ENCODE assay signal across 8 mouse cellular contexts in the genomic region with DNA sequence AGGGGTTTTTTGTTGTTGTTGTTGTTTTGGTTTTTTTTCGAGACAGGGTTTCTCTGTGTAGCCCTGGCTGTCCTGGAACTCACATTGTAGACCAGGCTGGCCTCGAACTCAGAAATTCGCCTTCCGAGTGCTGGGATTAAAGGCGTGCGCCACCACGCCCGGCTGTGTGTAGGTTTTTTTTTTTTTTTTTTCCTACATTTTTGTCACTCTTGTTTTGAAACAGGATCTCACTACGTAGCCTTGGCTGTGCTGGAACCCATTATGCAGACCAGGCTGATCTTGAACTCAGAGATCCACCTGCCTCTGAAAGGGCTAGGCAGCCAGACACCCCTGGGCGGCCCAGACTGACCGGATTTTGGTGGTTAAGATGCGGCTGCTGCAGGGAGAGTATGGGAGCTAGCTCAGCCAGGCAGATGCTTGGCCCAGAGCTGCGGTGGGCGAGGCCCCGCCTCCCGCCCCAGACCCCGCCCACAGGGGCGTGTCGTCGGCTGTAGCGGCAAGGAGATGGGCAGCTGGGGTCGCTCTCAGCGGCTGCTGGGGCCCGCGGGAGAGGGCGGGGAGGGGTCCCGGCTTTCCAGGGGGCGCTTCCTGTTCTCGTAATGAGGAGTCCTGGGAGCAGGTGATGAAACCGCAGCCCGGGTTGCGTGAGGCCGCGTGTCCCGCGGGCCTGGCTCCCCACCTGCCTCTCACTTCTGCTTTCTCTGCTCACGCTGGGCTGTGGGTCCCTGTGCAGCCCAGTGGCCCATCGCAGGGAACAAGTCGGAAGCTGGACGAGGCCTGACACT. TPM values are rescaled to one million over a fixed set of nuclear protein-coding genes. Genes with fewer than 3 reads are reported as not detected.
DNase-seq lines count a peak whose midpoint lies in the region; ATAC-seq and TF ChIP-seq lines count a peak whose summit lies in the region.

No protein-coding gene starts in this region.

- H3K27me3 ChIP-seq in intestine, postnatal 0 days (replicated peaks; ENCODE audit: control insufficient read depth, insufficient read depth, low read length), result no peaks in the 10 kb centered on the region
- H3K27me3 ChIP-seq in liver, adult 2 months (ENCODE audit: control insufficient read depth, insufficient read depth, low read length), result no peaks in the 10 kb centered on the region
- H3K27me3 ChIP-seq in myocyte (ENCODE audit: control insufficient read depth, insufficient read depth, insufficient read length), result peaks cover 26% of the 10 kb centered on the region

- peak; percentile 28 to 63 for DNase-seq in urinary bladder, adult 18-20 months (ENCODE audit: low spot score in 2 of 2)
- DNase-seq in urinary bladder, adult 2 months (ENCODE audit: low spot score), result no peak
- DNase-seq in embryo, embryonic 9.5 days (ENCODE audit: extremely low spot score), result peak; percentile 89
- DNase-seq in liver, adult 2 months (ENCODE audit: extremely low read depth, low read depth, low spot score), result no peak
- peak; percentile 79 to 85 for DNase-seq in spleen, postnatal 4 days (ENCODE audit: low spot score in 2 of 2)

- peak overlapping the region; percentile 55 for H3K4me3 ChIP-seq in intestine, postnatal 0 days (ENCODE audit: low read depth, low read length)
- peak overlapping the region; percentile 43 for H3K4me3 ChIP-seq in liver, adult 2 months (ENCODE audit: insufficient read depth, low read depth, low read length)
- H3K4me3 ChIP-seq in myocyte, result peak overlapping the region; percentile 28

- no peak overlapping the region for H3K27ac ChIP-seq in intestine, postnatal 0 days (ENCODE audit: low read depth, low read length)
- H3K27ac ChIP-seq in liver, adult 2 months (replicated peaks; ENCODE audit: insufficient read depth, low read depth, low read length), result no peak overlapping the region

- TF ChIP-seq CTCF in intestine, postnatal 0 days (IDR thresholded peaks at IDR 0.05; ENCODE audit: low read depth), result no peak
- no peak for TF ChIP-seq CTCF in liver, adult 2 months (IDR thresholded peaks at IDR 0.05; ENCODE audit: low read depth, low read length)

- peak overlapping the region; percentile 40; the same call in 1 of the 2 replicates for H3K9ac ChIP-seq in intestine, postnatal 0 days (ENCODE audit: low read depth, low read length)
- H3K9ac ChIP-seq in liver, adult 2 months (ENCODE audit: low read depth, low read length), result peak overlapping the region; percentile 35

- no peak for TF ChIP-seq POLR2A in liver, adult 2 months (IDR thresholded peaks at IDR 0.05; ENCODE audit: extremely low read depth, insufficient read depth, low read length)
- TF ChIP-seq POLR2A in myocyte (IDR thresholded peaks at IDR 0.05; ENCODE audit: insufficient read length, low read depth), result peak; percentile 24

- H3ac ChIP-seq in myocyte (ENCODE audit: control insufficient read depth, insufficient read length), result no peak overlapping the region

- 8% methylated on average over 40 of the region's 40 CpGs for WGBS in intestine, postnatal 0 days
- 15% methylated on average over 40 of the region's 40 CpGs for WGBS in liver, adult 2 months

- no peaks in the 10 kb centered on the region for H3K9me3 ChIP-seq in intestine, postnatal 0 days (ENCODE audit: control insufficient read depth)

- no peaks in the 10 kb centered on the region for H3K79me2 ChIP-seq in liver, adult 2 months (ENCODE audit: control insufficient read depth, insufficient read depth, low read length)
- no peaks in the 10 kb centered on the region for H3K79me2 ChIP-seq in myocyte (ENCODE audit: control insufficient read depth, insufficient read depth)

- 0 out of 2 replicates have a peak, but pooled peaks cover 3% of the 10 kb centered on the region for H3K4me1 ChIP-seq in intestine, postnatal 0 days (replicated peaks; ENCODE audit: control insufficient read depth, insufficient read depth, low read length)
- no peaks in the 10 kb centered on the region for H3K4me1 ChIP-seq in liver, adult 2 months (ENCODE audit: control insufficient read depth, insufficient read depth, low read length)

- peak; percentile 88 for ATAC-seq in granulocyte monocyte progenitor cell, adult 5-6 weeks (replicated peaks; ENCODE audit: poor library complexity, severe bottlenecking)
- peak; percentile 72 for ATAC-seq in intestine, postnatal 0 days

- H3K4me2 ChIP-seq in intestine, postnatal 0 days (replicated peaks; ENCODE audit: low read depth), result peak overlapping the region; percentile 94
- peak overlapping the region; percentile 82 for H3K4me2 ChIP-seq in myocyte (ENCODE audit: low read depth)

- no peaks in the 10 kb centered on the region for H3K36me3 ChIP-seq in intestine, postnatal 0 days (ENCODE audit: control insufficient read depth, insufficient read depth)
- no peaks in the 10 kb centered on the region for H3K36me3 ChIP-seq in liver, adult 2 months (ENCODE audit: control insufficient read depth, insufficient read depth, low read length)
- no peaks in the 10 kb centered on the region for H3K36me3 ChIP-seq in myocyte (ENCODE audit: control insufficient read depth, insufficient read depth)

TF ChIP-seq in myocyte, 11 proteins besides CTCF, POLR2A, EP300 and RAD21:
- TF ChIP-seq USF1 (IDR thresholded peaks at IDR 0.05; ENCODE audit: low read depth) (no peak), E2F4 (IDR thresholded peaks at IDR 0.05; ENCODE audit: insufficient read depth) (no peak), MYOG (IDR thresholded peaks at IDR 0.05; ENCODE audit: control insufficient read depth in 1 of 3, insufficient read depth in 1 of 3, insufficient read length in 2 of 3, low read depth in 2 of 3) (peak in 2 of 3 experiments; percentile 57 to 60), TCF3 (IDR thresholded peaks at IDR 0.05; ENCODE audit: insufficient read length, low read depth) (no peak), SRF (IDR thresholded peaks at IDR 0.05; ENCODE audit: control insufficient read depth, insufficient read length, low read depth) (no peak), REST (IDR thresholded peaks at IDR 0.05; ENCODE audit: insufficient read depth, insufficient read length) (no peak), MAX (IDR thresholded peaks at IDR 0.05; ENCODE audit: low read depth) (no peak), CEBPB (IDR thresholded peaks at IDR 0.05; ENCODE audit: insufficient read depth, poor library complexity, severe bottlenecking) (no peak), MYOD1 (IDR thresholded peaks at IDR 0.05; ENCODE audit: control insufficient read depth in 1 of 3, insufficient read length in 2 of 3, low read depth in 2 of 3) (peak in 2 of 3 experiments; percentile 41 to 45), POLR2AphosphoS2 (IDR thresholded peaks at IDR 0.05; ENCODE audit: insufficient read length, low read depth) (no peak), TCF12 (IDR thresholded peaks at IDR 0.05; ENCODE audit: insufficient read depth, poor library complexity, severe bottlenecking) (no peak)

RNA-seq across cellular contexts. Expression of a gene that starts 13.9 kb away (rescaled TPM):
- 55.4 and 80.0 TPM in 2 replicates for polyA plus RNA-seq in urinary bladder, adult 2 months (2012; rRNA removed)
- total RNA-seq in granulocyte monocyte progenitor cell, adult 5-6 weeks (2014; fragmentation: Nextera tagmentation), result 15.6 and 29.6 TPM in 2 replicates
- 9.4 and 21.4 TPM in 2 replicates for total RNA-seq in granulocyte monocyte progenitor cell, adult 5-6 weeks (2017)
- 40.0 and 42.0 TPM in 2 replicates for polyA plus RNA-seq in intestine, postnatal 0 days (2015; fragmentation: Nextera tagmentation; extraction: Ambion mirVana)
- 18.3 and 20.4 TPM in 2 replicates for total RNA-seq in liver, adult 2 months (2014; rRNA removed)
- polyA plus RNA-seq in liver, adult 2 months (2012; rRNA removed), result 40.4 and 60.4 TPM in 2 replicates
- 132 TPM for polyA plus RNA-seq in myocyte (2012; fragmentation: generic; extraction: Trizol)

RNA-seq across cellular contexts. Expression of a gene that starts 18.8 kb away (rescaled TPM):
- 0.29 and 0.35 TPM in 2 replicates for polyA plus RNA-seq in urinary bladder, adult 2 months (2012; rRNA removed)
- not detected in 2 replicates for total RNA-seq in granulocyte monocyte progenitor cell, adult 5-6 weeks (2014; fragmentation: Nextera tagmentation)
- total RNA-seq in granulocyte monocyte progenitor cell, adult 5-6 weeks (2017), result not detected in 2 replicates
- polyA plus RNA-seq in intestine, postnatal 0 days (2015; fragmentation: Nextera tagmentation; extraction: Ambion mirVana), result 0.12 TPM in 1 of 2 replicates, not detected in the other
- total RNA-seq in liver, adult 2 months (2014; rRNA removed), result 0.09 and 0.34 TPM in 2 replicates
- polyA plus RNA-seq in liver, adult 2 months (2012; rRNA removed), result not detected in 2 replicates
- 0.85 TPM for polyA plus RNA-seq in myocyte (2012; fragmentation: generic; extraction: Trizol)

RNA-seq across cellular contexts. Expression of a gene that starts 19.0 kb away (rescaled TPM):
- polyA plus RNA-seq in urinary bladder, adult 2 months (2012; rRNA removed), result 73.8 and 74.1 TPM in 2 replicates
- total RNA-seq in granulocyte monocyte progenitor cell, adult 5-6 weeks (2014; fragmentation: Nextera tagmentation), result 26.6 and 53.7 TPM in 2 replicates
- 34.3 and 40.0 TPM in 2 replicates for total RNA-seq in granulocyte monocyte progenitor cell, adult 5-6 weeks (2017)
- polyA plus RNA-seq in intestine, postnatal 0 days (2015; fragmentation: Nextera tagmentation; extraction: Ambion mirVana), result 29.2 and 32.5 TPM in 2 replicates
- total RNA-seq in liver, adult 2 months (2014; rRNA removed), result 20.1 and 20.7 TPM in 2 replicates
- 53.4 and 55.0 TPM in 2 replicates for polyA plus RNA-seq in liver, adult 2 months (2012; rRNA removed)
- 53.0 TPM for polyA plus RNA-seq in myocyte (2012; fragmentation: generic; extraction: Trizol)

RNA-seq across cellular contexts. Expression of a gene that starts 19.3 kb away (rescaled TPM):
- 14.8 and 17.3 TPM in 2 replicates for polyA plus RNA-seq in urinary bladder, adult 2 months (2012; rRNA removed)
- 4.8 and 6.9 TPM in 2 replicates for total RNA-seq in granulocyte monocyte progenitor cell, adult 5-6 weeks (2014; fragmentation: Nextera tagmentation)
- 5.9 and 11.6 TPM in 2 replicates for total RNA-seq in granulocyte monocyte progenitor cell, adult 5-6 weeks (2017)
- 11.1 and 11.2 TPM in 2 replicates for polyA plus RNA-seq in intestine, postnatal 0 days (2015; fragmentation: Nextera tagmentation; extraction: Ambion mirVana)
- total RNA-seq in liver, adult 2 months (2014; rRNA removed), result 9.4 and 13.6 TPM in 2 replicates
- 16.0 and 27.8 TPM in 2 replicates for polyA plus RNA-seq in liver, adult 2 months (2012; rRNA removed)
- polyA plus RNA-seq in myocyte (2012; fragmentation: generic; extraction: Trizol), result 11.2 TPM

RNA-seq across cellular contexts. Expression of a gene that starts 27.1 kb away (rescaled TPM):
- 18.0 and 25.1 TPM in 2 replicates for polyA plus RNA-seq in urinary bladder, adult 2 months (2012; rRNA removed)
- total RNA-seq in granulocyte monocyte progenitor cell, adult 5-6 weeks (2014; fragmentation: Nextera tagmentation), result 37.0 and 64.5 TPM in 2 replicates
- total RNA-seq in granulocyte monocyte progenitor cell, adult 5-6 weeks (2017), result 8.7 and 9.4 TPM in 2 replicates
- polyA plus RNA-seq in intestine, postnatal 0 days (2015; fragmentation: Nextera tagmentation; extraction: Ambion mirVana), result 44.0 and 44.1 TPM in 2 replicates
- total RNA-seq in liver, adult 2 months (2014; rRNA removed), result 3.3 and 4.4 TPM in 2 replicates
- 15.0 and 16.6 TPM in 2 replicates for polyA plus RNA-seq in liver, adult 2 months (2012; rRNA removed)
- 41.3 TPM for polyA plus RNA-seq in myocyte (2012; fragmentation: generic; extraction: Trizol)

Comparison
In these comparisons a context has a peak if more than half of its experiments do, and no peak if none do; other contexts are left out.
1. DNase-seq: peak in urinary bladder, adult 18-20 months (2 of 2), embryo, embryonic 9.5 days (single experiment) and spleen, postnatal 4 days (2 of 2); none in urinary bladder, adult 2 months (single experiment) and liver, adult 2 months (single experiment).
2. Peak in every context shown above with its lines, with median percentiles within 50 percentile points of each other: H3K4me3 ChIP-seq.